Mouse (Mus musculus) neural tube, embryonic 15.5 days (tissue): ENCODE measurements around the gene Ppp1r14b. TPM values are rescaled to one million over a fixed set of nuclear protein-coding genes. Genes with fewer than 3 reads are reported as not detected.

ENCODE experiments used
- ATAC-seq: fragments of 200-750 bp; cut with Nextera tagmentation; 2 replicates; pipeline ENCODE4 v1.8.0; 2017; ENCODE audit warnings: mild to moderate bottlenecking, moderate TSS enrichment, moderate library complexity; ENCODE audit not compliant: low FRiP score
- H3K27ac ChIP-seq: fragments of 300-500 bp; sonication (generic); replicated peaks from 2 replicates; pipeline ENCODE4 v1.5.1; 2015; ENCODE audit warnings: mild to moderate bottlenecking, inconsistent platforms
- H3K27me3 ChIP-seq: fragments of 300-500 bp; sonication (generic); replicated peaks from 2 replicates; pipeline ENCODE4 v1.6.1; 2015; ENCODE audit warnings: inconsistent platforms
- H3K36me3 ChIP-seq: fragments of 300-500 bp; sonication (generic); 2 replicates; pipeline ENCODE4 v1.6.1; 2015; ENCODE audit warnings: inconsistent platforms
- H3K4me1 ChIP-seq: fragments of 300-500 bp; sonication (generic); 2 replicates; pipeline ENCODE4 v1.6.1; 2015; ENCODE audit warnings: inconsistent platforms
- H3K4me2 ChIP-seq: fragments of 300-500 bp; sonication (generic); 2 replicates; pipeline ENCODE4 v1.6.1; 2015; ENCODE audit warnings: inconsistent platforms, mild to moderate bottlenecking, moderate library complexity
- H3K4me3 ChIP-seq: fragments of 300-500 bp; sonication (generic); replicated peaks from 2 replicates; pipeline ENCODE4 v1.5.1; 2015; ENCODE audit warnings: mild to moderate bottlenecking, inconsistent platforms
- H3K9ac ChIP-seq: fragments of 300-500 bp; sonication (generic); replicated peaks from 2 replicates; pipeline ENCODE4 v1.6.1; 2015; ENCODE audit warnings: mild to moderate bottlenecking, inconsistent platforms
- H3K9me3 ChIP-seq: fragments of 300-500 bp; sonication (generic); replicated peaks from 2 replicates; pipeline ENCODE4 v1.6.1; 2016; ENCODE audit warnings: inconsistent platforms
- WGBS: fragments of 180-500 bp; shearing (Covaris S2); methylation state at CpG from one replicate; pipeline ENCODE4 v1.1.7; 2015; ENCODE audit warnings: mixed read lengths; 5-methylcytosine and 5-hydroxymethylcytosine counted together
- polyA plus RNA-seq: library from polyadenylated mRNA; unstranded; fragments of >200 nt; fragmentation: Nextera tagmentation; extraction: Ambion mirVana; gene quantifications from 2 replicates; pipeline ENCODE4 v1.2.1, GENCODE M21; 2015

Gene Ppp1r14b
- polyA plus RNA-seq, 1 experiment from 2014 or later: 159 TPM

- Histone ChIP-seq H3K9ac (peak overlapping the region; percentile 44), H3K4me2 (peak overlapping the region; percentile 57), H3K27me3 (peaks cover 12% of the 10 kb centered on the region), H3K4me1 (peaks cover 32% of the 10 kb centered on the region), H3K4me3 (peak overlapping the region; percentile 45), H3K9me3 (no peaks in the 10 kb centered on the region), H3K27ac (no peak overlapping the region), H3K36me3 (no peaks in the 10 kb centered on the region)
- ATAC-seq: no peak
- WGBS: 2% methylated on average over 20 of the region's 20 CpGs
Observed at GRCm38 (mm10) chr19:6969291-6969664, 5.5 kb upstream of the Ppp1r14b start.

- H3K4me2 ChIP-seq: peak overlapping the region; percentile 57
- peaks cover 32% of the 10 kb centered on the region for H3K4me1 ChIP-seq
- H3K9me3 ChIP-seq: no peaks in the 10 kb centered on the region
- no peaks in the 10 kb centered on the region for H3K36me3 ChIP-seq
- ATAC-seq: no peak
- WGBS: under 1% methylated on average over 54 of the region's 55 CpGs
- peak overlapping the region; percentile 44 for H3K9ac ChIP-seq
- H3K27ac ChIP-seq: no peak overlapping the region
- peak overlapping the region; percentile 45 for H3K4me3 ChIP-seq
- H3K27me3 ChIP-seq: peaks cover 12% of the 10 kb centered on the region
Observed at GRCm38 (mm10) chr19:6969665-6970381, 4.9 kb upstream of the Ppp1r14b start.

DNA sequence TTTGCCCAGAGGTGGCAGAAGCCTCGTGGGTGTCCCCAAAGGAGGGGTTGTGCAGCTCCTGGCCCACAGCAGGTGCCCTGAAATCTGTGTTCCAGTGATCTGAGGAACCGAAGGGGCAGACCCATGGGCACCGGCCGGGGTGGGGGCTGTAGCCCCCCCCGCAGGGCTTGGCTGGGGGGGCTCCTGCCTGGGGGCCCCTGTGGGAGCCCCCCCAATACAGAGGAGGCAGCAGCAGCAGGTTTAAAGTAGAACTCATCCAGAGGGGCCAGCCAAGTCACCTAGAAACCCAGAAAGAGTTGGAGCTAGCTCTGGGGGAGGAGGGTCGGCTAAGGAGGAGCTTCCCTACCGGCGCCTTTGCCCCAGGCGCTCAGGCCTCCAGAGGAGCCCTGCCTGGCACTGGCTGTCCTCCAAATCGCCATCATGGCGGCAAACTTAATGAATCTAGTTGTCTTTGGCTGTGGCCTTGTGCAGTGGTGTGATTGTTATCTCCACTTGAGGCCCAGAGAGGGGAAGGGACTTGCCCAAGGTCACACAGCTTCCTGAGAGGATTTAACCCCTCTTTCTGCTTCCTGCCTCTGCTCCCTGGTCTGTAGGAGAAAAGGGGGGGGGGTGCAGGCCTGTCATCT is 4.2 kb upstream of the Ppp1r14b start:
- H3K4me2 ChIP-seq: peak overlapping the region; percentile 57
- no peaks in the 10 kb centered on the region for H3K9me3 ChIP-seq
- peaks cover 34% of the 10 kb centered on the region for H3K4me1 ChIP-seq
- no peaks in the 10 kb centered on the region for H3K36me3 ChIP-seq
- no peak overlapping the region for H3K27ac ChIP-seq
- 18% methylated on average over 11 of the region's 11 CpGs for WGBS
- H3K9ac ChIP-seq: no peak overlapping the region
- H3K4me3 ChIP-seq: peak overlapping the region; percentile 45; the same call in 1 of the 2 replicates
- peaks cover 12% of the 10 kb centered on the region for H3K27me3 ChIP-seq
- ATAC-seq: no peak

DNA sequence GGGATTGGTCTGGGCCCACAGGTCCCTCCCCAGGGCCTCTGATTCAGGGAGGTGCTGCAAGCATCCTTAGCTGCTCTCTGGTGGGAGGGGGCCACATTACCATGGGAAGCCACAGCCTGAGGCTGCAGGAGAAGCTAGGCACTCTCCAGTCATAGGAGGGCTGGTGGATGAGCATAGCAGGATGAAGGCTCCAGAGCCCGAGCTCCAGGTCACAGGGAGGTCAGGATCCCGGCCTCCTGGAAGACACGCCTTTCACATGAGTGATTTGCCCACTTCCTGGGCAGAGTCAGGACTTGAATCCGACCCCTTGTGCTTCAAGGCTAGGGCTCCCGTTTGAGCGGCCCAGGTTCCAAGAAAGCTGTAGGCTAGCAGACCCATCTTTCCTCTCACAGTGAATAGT is 3.1 kb upstream of the Ppp1r14b start:
- Histone ChIP-seq H3K4me2 (no peak overlapping the region), H3K27ac (no peak overlapping the region), H3K27me3 (peaks cover 12% of the 10 kb centered on the region), H3K9ac (no peak overlapping the region; the same call in 1 of the 2 replicates), H3K9me3 (no peaks in the 10 kb centered on the region), H3K4me3 (no peak overlapping the region), H3K36me3 (no peaks in the 10 kb centered on the region), H3K4me1 (peaks cover 45% of the 10 kb centered on the region)
- 29% methylated on average over 6 of the region's 6 CpGs for WGBS
- ATAC-seq: no peak

DNA sequence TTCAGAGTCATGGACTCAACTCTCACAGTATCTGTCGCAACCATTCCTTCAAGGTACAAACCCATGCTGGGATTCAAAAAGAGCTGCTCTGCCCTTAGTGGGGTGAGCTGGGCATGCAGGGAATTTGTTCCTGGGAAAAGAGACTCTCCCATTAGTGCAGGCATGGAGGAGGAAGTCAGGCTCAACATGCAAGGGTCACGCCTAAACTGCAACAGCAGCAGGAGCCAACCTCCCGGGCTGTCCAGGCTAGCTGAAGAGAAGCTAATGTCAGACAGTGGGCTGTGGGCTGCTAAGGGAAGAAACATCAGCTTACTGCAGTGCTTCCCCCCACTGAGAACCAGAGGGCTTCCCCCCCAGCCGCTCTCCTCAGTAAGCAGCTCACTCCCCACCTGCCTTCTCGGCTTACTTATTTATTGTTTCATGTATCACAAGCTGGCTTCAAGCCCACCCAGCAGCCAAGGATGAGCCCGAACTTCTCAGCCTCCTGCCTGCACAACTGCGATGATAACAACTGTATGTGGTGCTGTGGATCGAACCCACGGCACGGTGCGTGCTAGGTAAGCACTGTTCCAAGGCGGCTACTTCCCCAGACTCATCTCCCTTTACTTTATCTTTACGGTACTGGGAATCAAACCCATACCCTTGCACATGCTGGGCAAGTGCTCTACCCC is 2.4 kb upstream of the Ppp1r14b start:
- H3K4me3 ChIP-seq: no peak overlapping the region
- H3K27me3 ChIP-seq: peaks cover 12% of the 10 kb centered on the region
- no peak overlapping the region for H3K27ac ChIP-seq
- no peak overlapping the region for H3K4me2 ChIP-seq
- WGBS: 85% methylated on average over 13 of the region's 13 CpGs
- no peaks in the 10 kb centered on the region for H3K9me3 ChIP-seq
- H3K4me1 ChIP-seq: peaks cover 52% of the 10 kb centered on the region
- H3K9ac ChIP-seq: no peak overlapping the region
- no peak for ATAC-seq
- H3K36me3 ChIP-seq: peaks cover 2% of the 10 kb centered on the region

DNA sequence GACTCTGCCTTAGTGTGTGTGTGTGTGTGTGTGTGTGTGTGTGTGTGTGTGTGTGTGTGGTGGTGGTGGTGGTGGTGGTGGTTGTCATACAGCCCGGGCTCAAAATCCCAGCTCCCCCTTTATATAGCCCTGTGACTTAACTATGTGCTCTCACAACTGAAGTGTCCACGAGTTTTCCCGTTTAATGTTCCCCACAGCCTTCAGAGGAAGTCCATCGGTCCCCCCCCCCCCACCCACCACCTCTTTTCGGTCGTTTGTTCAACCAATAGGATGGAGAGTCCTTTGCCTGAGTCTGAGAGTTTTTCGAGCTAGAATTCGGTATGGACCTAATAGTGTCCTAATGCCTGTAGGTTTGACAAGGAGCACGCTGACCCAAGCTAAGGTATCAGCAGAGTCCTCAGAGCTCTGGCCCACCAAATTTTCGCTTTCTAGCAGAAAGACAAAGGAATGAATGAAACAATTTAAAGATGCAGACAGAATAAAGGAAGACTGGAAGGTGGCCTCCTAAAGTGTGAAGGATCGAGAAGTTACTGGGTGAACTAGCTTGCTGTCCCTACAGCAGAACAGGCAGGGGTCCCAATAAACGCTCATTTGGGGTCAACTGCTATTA is 1.1 kb upstream of the Ppp1r14b start:
- Histone ChIP-seq H3K27ac (peak overlapping the region; percentile 93), H3K36me3 (peaks cover 14% of the 10 kb centered on the region), H3K4me2 (peak overlapping the region; percentile 82), H3K27me3 (peaks cover 6% of the 10 kb centered on the region), H3K9me3 (no peaks in the 10 kb centered on the region), H3K4me1 (peaks cover 59% of the 10 kb centered on the region), H3K9ac (peak overlapping the region; percentile 74), H3K4me3 (peak overlapping the region; percentile 59)
- no peak for ATAC-seq
- 37% methylated on average over 12 of the region's 12 CpGs for WGBS

DNA sequence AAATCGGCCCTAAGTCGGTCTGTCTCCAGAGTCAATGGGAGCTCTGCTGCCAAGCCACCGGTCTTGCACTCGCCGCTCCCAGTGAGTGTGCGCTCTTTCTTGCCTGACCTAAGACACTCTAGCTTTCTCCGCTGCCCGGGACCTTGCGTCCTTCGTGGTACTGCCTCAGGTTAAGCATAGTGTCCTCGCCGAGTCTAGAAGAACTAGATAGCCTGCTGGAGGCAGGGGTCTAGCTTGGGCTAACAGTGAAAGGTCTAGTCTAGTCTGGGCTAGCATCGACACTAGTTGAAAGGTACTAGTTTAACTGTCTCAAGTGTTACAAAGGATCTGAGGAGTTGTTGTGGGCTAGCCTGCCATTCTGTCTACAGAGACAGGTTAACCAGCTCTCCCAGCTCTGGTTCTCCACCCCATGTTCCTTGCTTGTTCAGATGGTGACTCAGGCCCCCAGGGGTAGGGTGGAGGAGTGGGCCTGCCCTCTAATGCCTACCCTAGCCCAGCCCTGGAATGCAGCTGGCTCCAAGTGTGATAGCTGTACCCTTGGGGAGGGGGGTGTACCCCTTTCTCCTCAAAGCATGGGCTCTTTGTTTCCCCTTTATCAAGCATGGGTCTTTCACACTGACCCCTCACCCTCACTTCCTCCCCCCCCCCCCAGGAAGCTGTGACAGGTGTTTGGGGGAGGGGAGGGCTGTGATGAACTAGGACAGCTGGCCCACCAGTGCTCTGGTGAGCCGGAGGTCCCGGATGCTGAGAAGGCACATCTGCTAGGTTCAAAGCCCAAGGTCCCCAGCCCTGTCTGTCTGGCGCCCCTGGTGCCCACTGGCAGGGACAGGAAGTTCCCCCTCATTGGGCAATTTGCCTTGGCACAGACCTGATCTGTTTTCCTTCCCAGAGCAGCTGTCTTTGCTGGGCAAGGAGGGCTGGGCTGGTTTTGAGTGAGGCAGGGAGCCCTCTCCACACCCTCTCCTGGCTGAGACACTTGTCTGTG is 1.1 kb downstream of the Ppp1r14b start, which contains the start of gene Plcb3:
Gene Plcb3 (minus strand): TSS at position 934 of the 985 bp plus-strand sequence.
- peak within 1 kb of the TSS; percentile 74 for H3K9ac ChIP-seq
- WGBS: 0% methylated on average over 16 of the region's 16 CpGs
- H3K4me2 ChIP-seq: peak within 1 kb of the TSS; percentile 82
- H3K9me3 ChIP-seq: no peaks in the 10 kb centered on the region
- H3K4me3 ChIP-seq: peak within 1 kb of the TSS; percentile 59
- H3K27me3 ChIP-seq: 0 out of 2 replicates have a peak, but pooled peaks cover 2% of the 10 kb centered on the region
- no peak for ATAC-seq
- peak within 1 kb of the TSS; percentile 93 for H3K27ac ChIP-seq
- peaks cover 52% of the 10 kb centered on the region for H3K4me1 ChIP-seq
- H3K36me3 ChIP-seq: peaks cover 14% of the 10 kb centered on the region

GRCm38 (mm10) chr19:6977759-6978638 is 3.2 kb downstream of the Ppp1r14b start:
- Histone ChIP-seq H3K36me3 (peaks cover 24% of the 10 kb centered on the region), H3K9ac (peak overlapping the region; percentile 49; the same call in 1 of the 2 replicates), H3K4me1 (peaks cover 59% of the 10 kb centered on the region), H3K9me3 (no peaks in the 10 kb centered on the region), H3K4me2 (peak overlapping the region; percentile 82), H3K27ac (peak overlapping the region; percentile 99), H3K4me3 (peak overlapping the region; percentile 71), H3K27me3 (no peaks in the 10 kb centered on the region)
- 82% methylated on average over 13 of the region's 13 CpGs for WGBS
- ATAC-seq: no peak

GRCm38 (mm10) chr19:6978639-6978974 is 3.8 kb downstream of the Ppp1r14b start:
- H3K4me3 ChIP-seq: peak overlapping the region; percentile 71
- H3K27me3 ChIP-seq: no peaks in the 10 kb centered on the region
- peak overlapping the region; percentile 99 for H3K27ac ChIP-seq
- H3K9ac ChIP-seq: peak overlapping the region; percentile 49; the same call in 1 of the 2 replicates
- peak overlapping the region; percentile 82 for H3K4me2 ChIP-seq
- WGBS: 49% methylated on average over 3 of the region's 3 CpGs
- ATAC-seq: no peak
- peaks cover 25% of the 10 kb centered on the region for H3K36me3 ChIP-seq
- no peaks in the 10 kb centered on the region for H3K9me3 ChIP-seq
- H3K4me1 ChIP-seq: peaks cover 59% of the 10 kb centered on the region

DNA sequence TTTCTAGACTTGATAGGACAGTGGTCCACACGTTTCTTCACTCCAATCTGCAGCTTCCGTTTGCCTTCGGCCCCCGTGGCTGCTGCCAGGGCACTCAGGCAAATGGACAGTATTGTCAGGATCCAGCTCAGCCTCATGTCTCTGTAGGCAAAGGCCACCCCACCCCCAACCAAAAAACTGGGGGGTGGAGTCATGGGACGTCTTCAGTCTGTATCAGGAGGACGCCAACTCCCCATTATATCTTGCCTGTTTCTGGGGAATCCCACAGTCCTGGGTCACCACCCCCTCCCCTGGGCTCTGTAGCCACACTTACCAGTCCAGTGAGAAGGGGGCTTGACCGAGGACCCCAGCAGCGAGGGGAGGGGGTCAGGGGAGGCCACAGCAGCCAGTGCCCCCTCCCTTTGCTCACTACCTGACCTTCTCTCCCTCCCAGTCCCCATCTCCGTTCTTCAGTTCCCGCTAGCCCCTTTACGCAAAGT is 4.3 kb downstream of the Ppp1r14b start:
- Histone ChIP-seq H3K4me2 (peak overlapping the region; percentile 82), H3K9ac (peak overlapping the region; percentile 49), H3K9me3 (no peaks in the 10 kb centered on the region), H3K36me3 (peaks cover 29% of the 10 kb centered on the region), H3K4me3 (peak overlapping the region; percentile 71), H3K27me3 (no peaks in the 10 kb centered on the region), H3K4me1 (peaks cover 55% of the 10 kb centered on the region), H3K27ac (peak overlapping the region; percentile 99)
- ATAC-seq: no peak
- WGBS: 9% methylated on average over 11 of the region's 11 CpGs
